Mouse (Mus musculus): ENCODE measurements around the gene Cyp4a31. TPM values are rescaled to one million over a fixed set of nuclear protein-coding genes. Genes with fewer than 3 reads are reported as not detected.
"Not testable (repeated sequence)": the region's sequence is repeated elsewhere in the genome, so short reads cannot be mapped to it uniquely, and the experiment has no call there.

Gene Cyp4a31
- polyA plus RNA-seq, 1 experiment from 2014 or later = not detected

GRCm38 (mm10) chr4:115575255-115575654, 11.8 kb downstream of the Cyp4a31 start:
- no peak overlapping the region for H3K4me2 ChIP-seq

GRCm38 (mm10) chr4:115575776-115576175, 12.3 kb downstream of the Cyp4a31 start:
- Histone ChIP-seq H3K9ac (no peak overlapping the region), H3K4me3 (no peak overlapping the region), H3K9me3 (no peaks in the 10 kb centered on the region), H3K4me1 (no peaks in the 10 kb centered on the region), H3K27ac (no peak overlapping the region), H3K27me3 (no peaks in the 10 kb centered on the region), H3K36me3 (no peaks in the 10 kb centered on the region), H3K4me2 (no peak overlapping the region)
- WGBS = 70% methylated on average over 2 of the region's 2 CpGs
- no peak for ATAC-seq (ENCODE audit: insufficient number of reproducible peaks, low FRiP score, low TSS enrichment, low read depth)

More at GRCm38 (mm10) chr4:115575255-115575654, 11.8 kb downstream of the Cyp4a31 start:
- Histone ChIP-seq H3K4me3 (no peak overlapping the region), H3K27ac (no peak overlapping the region), H3K36me3 (no peaks in the 10 kb centered on the region), H3K9me3 (no peaks in the 10 kb centered on the region), H3K9ac (no peak overlapping the region), H3K27me3 (no peaks in the 10 kb centered on the region), H3K4me1 (no peaks in the 10 kb centered on the region)
- no peak for ATAC-seq (ENCODE audit: insufficient number of reproducible peaks, low FRiP score, low TSS enrichment, low read depth)
- WGBS = 74% methylated on average over 3 of the region's 3 CpGs

- ATAC-seq (ENCODE audit: insufficient number of reproducible peaks, low FRiP score, low TSS enrichment, low read depth) = no peak
- no peak overlapping the region for H3K9ac ChIP-seq
- no peak overlapping the region for H3K27ac ChIP-seq
- H3K36me3 ChIP-seq = no peaks in the 10 kb centered on the region
- H3K4me3 ChIP-seq = no peak overlapping the region
- H3K9me3 ChIP-seq = no peaks in the 10 kb centered on the region
- H3K4me1 ChIP-seq = no peaks in the 10 kb centered on the region
- H3K27me3 ChIP-seq = no peaks in the 10 kb centered on the region
- H3K4me2 ChIP-seq = no peak overlapping the region
Observed at GRCm38 (mm10) chr4:115583036-115583435, 19.6 kb downstream of the Cyp4a31 start.

GRCm38 (mm10) chr4:115596357-115596756, 32.9 kb downstream of the Cyp4a31 start:
- 95% methylated on average over 1 of the region's 1 CpGs for WGBS
- no peaks in the 10 kb centered on the region for H3K27me3 ChIP-seq
- no peak for ATAC-seq (ENCODE audit: insufficient number of reproducible peaks, low FRiP score, low TSS enrichment, low read depth)

GRCm38 (mm10) chr4:115596824-115597336, 33.4 kb downstream of the Cyp4a31 start:
- Histone ChIP-seq H3K4me2 (no peak overlapping the region), H3K4me3 (no peak overlapping the region), H3K27ac (no peak overlapping the region), H3K36me3 (no peaks in the 10 kb centered on the region), H3K27me3 (no peaks in the 10 kb centered on the region), H3K9me3 (no peaks in the 10 kb centered on the region), H3K4me1 (no peaks in the 10 kb centered on the region), H3K9ac (no peak overlapping the region)
- no peak for ATAC-seq (ENCODE audit: insufficient number of reproducible peaks, low FRiP score, low TSS enrichment, low read depth)
- WGBS = 91% methylated on average over 2 of the region's 2 CpGs

More at GRCm38 (mm10) chr4:115596357-115596756, 32.9 kb downstream of the Cyp4a31 start:
- H3K9me3 ChIP-seq = no peaks in the 10 kb centered on the region
- no peak overlapping the region for H3K27ac ChIP-seq
- no peak overlapping the region for H3K4me3 ChIP-seq
- H3K9ac ChIP-seq = no peak overlapping the region
- no peaks in the 10 kb centered on the region for H3K36me3 ChIP-seq
- H3K4me1 ChIP-seq = no peaks in the 10 kb centered on the region
- no peak overlapping the region for H3K4me2 ChIP-seq

- not testable (repeated sequence) for H3K36me3 ChIP-seq; H3K4me2 ChIP-seq; H3K9me3 ChIP-seq; H3K4me3 ChIP-seq; H3K27me3 ChIP-seq; ATAC-seq (ENCODE audit: insufficient number of reproducible peaks, low FRiP score, low TSS enrichment, low read depth); H3K4me1 ChIP-seq; H3K9ac ChIP-seq; H3K27ac ChIP-seq
- 79% methylated on average over 8 of the region's 8 CpGs for WGBS
Observed at GRCm38 (mm10) chr4:115600611-115601010, 37.2 kb downstream of the Cyp4a31 start, which contains the start of gene Cyp4a32. Gene Cyp4a32, plus strand, starts transcription at chr4:115600969.

- H3K9me3 ChIP-seq = no peaks in the 10 kb centered on the region
- H3K4me1 ChIP-seq = no peaks in the 10 kb centered on the region
- H3K27me3 ChIP-seq = no peaks in the 10 kb centered on the region
- H3K4me3 ChIP-seq = no peak overlapping the region
- ATAC-seq (ENCODE audit: insufficient number of reproducible peaks, low FRiP score, low TSS enrichment, low read depth) = no peak
- no peak overlapping the region for H3K9ac ChIP-seq
- H3K36me3 ChIP-seq = no peaks in the 10 kb centered on the region
- H3K27ac ChIP-seq = no peak overlapping the region
- H3K4me2 ChIP-seq = no peak overlapping the region
Observed at GRCm38 (mm10) chr4:115614005-115614404, 50.6 kb downstream of the Cyp4a31 start.

GRCm38 (mm10) chr4:115625560-115625959, 62.1 kb downstream of the Cyp4a31 start:
- H3K9ac ChIP-seq; H3K36me3 ChIP-seq; H3K4me1 ChIP-seq; H3K9me3 ChIP-seq; H3K4me2 ChIP-seq; H3K27ac ChIP-seq; H3K4me3 ChIP-seq; ATAC-seq (ENCODE audit: insufficient number of reproducible peaks, low FRiP score, low TSS enrichment, low read depth); H3K27me3 ChIP-seq: not testable (repeated sequence)
- 87% methylated on average over 3 of the region's 3 CpGs for WGBS

Other genes starting within 250 kb of the Cyp4a31 start
- not detected in 2 replicates for gene Cyp4a12b, start 152.0 kb upstream of the Cyp4a31 start, polyA plus RNA-seq (2015; fragmentation: Nextera tagmentation; extraction: Ambion mirVana)
- not detected in 2 replicates for gene Cyp4a30b, start 111.0 kb upstream of the Cyp4a31 start, polyA plus RNA-seq (2015; fragmentation: Nextera tagmentation; extraction: Ambion mirVana)
- gene Cyp4a14, start 67.5 kb upstream of the Cyp4a31 start, polyA plus RNA-seq (2015; fragmentation: Nextera tagmentation; extraction: Ambion mirVana) = not detected in 2 replicates
- gene Cyp4a10, start 45.4 kb upstream of the Cyp4a31 start, polyA plus RNA-seq (2015; fragmentation: Nextera tagmentation; extraction: Ambion mirVana) = not detected in 2 replicates
- gene Cyp4a32, start 37.3 kb downstream of the Cyp4a31 start, polyA plus RNA-seq (2015; fragmentation: Nextera tagmentation; extraction: Ambion mirVana) = not detected in 2 replicates
- 1.8 and 2.1 TPM in 2 replicates for gene Cyp4b1, start 84.1 kb downstream of the Cyp4a31 start, polyA plus RNA-seq (2015; fragmentation: Nextera tagmentation; extraction: Ambion mirVana)
- gene Efcab14, start 174.1 kb downstream of the Cyp4a31 start, polyA plus RNA-seq (2015; fragmentation: Nextera tagmentation; extraction: Ambion mirVana) = 34.1 and 36.5 TPM in 2 replicates
- gene Tex38, start 217.4 kb downstream of the Cyp4a31 start, polyA plus RNA-seq (2015; fragmentation: Nextera tagmentation; extraction: Ambion mirVana) = 0.22 and 0.26 TPM in 2 replicates
- gene Atpaf1, start 221.2 kb downstream of the Cyp4a31 start, polyA plus RNA-seq (2015; fragmentation: Nextera tagmentation; extraction: Ambion mirVana) = 44.1 and 50.6 TPM in 2 replicates